Mouse (Mus musculus): ENCODE measurements around the gene B3galt4. TPM values are rescaled to one million over a fixed set of nuclear protein-coding genes. Genes with fewer than 3 reads are reported as not detected.
"Not testable (repeated sequence)": the region's sequence is repeated elsewhere in the genome, so short reads cannot be mapped to it uniquely, and the experiment has no call there.

The B3galt4 gene
- polyA plus RNA-seq, 1 experiment from 2014 or later, result 16.1 TPM

- Histone ChIP-seq H3K4me3 (ENCODE audit: low read length) (no peak overlapping the region), H3K9ac (ENCODE audit: low read depth, low read length) (no peak overlapping the region), H3K36me3 (ENCODE audit: control insufficient read depth, insufficient read depth, low read length) (no peaks in the 10 kb centered on the region), H3K27me3 (replicated peaks; ENCODE audit: control insufficient read depth, insufficient read depth, low read length) (no peaks in the 10 kb centered on the region), H3K4me2 (ENCODE audit: low read length) (no peak overlapping the region), H3K9me3 (ENCODE audit: control insufficient read depth, low read length) (no peaks in the 10 kb centered on the region), H3K4me1 (ENCODE audit: control insufficient read depth, insufficient read depth, low read depth, low read length) (no peaks in the 10 kb centered on the region), H3K27ac (ENCODE audit: low read depth, low read length) (no peak overlapping the region)
- 34% methylated on average over 10 of the region's 10 CpGs for WGBS
- peak; percentile 52; the same call in 1 of the 2 replicates for ATAC-seq
These were observed 40.7 kb upstream of the B3galt4 start for GRCm38 (mm10) chr17:33991788-33992664.

GRCm38 (mm10) chr17:33982136-33982535 is 30.8 kb upstream of the B3galt4 start:
- Histone ChIP-seq H3K27me3 (replicated peaks; ENCODE audit: control insufficient read depth, insufficient read depth, low read length) (peaks cover 24% of the 10 kb centered on the region), H3K4me3 (ENCODE audit: low read length) (peak overlapping the region; percentile 53), H3K4me2 (ENCODE audit: low read length) (peak overlapping the region; percentile 59)
- H3K4me1 ChIP-seq (ENCODE audit: control insufficient read depth, insufficient read depth, low read depth, low read length); H3K27ac ChIP-seq (ENCODE audit: low read depth, low read length); ATAC-seq; H3K9me3 ChIP-seq (ENCODE audit: control insufficient read depth, low read length); H3K9ac ChIP-seq (ENCODE audit: low read depth, low read length); H3K36me3 ChIP-seq (ENCODE audit: control insufficient read depth, insufficient read depth, low read length): not testable (repeated sequence)
- WGBS, result 8% methylated on average over 8 of the region's 8 CpGs

- peak; percentile 97 for ATAC-seq
- Histone ChIP-seq H3K4me2 (ENCODE audit: low read length) (peak overlapping the region; percentile 59), H3K27ac (ENCODE audit: low read depth, low read length) (peak overlapping the region; percentile 91), H3K4me3 (ENCODE audit: low read length) (peak overlapping the region; percentile 53), H3K9ac (ENCODE audit: low read depth, low read length) (peak overlapping the region; percentile 72), H3K27me3 (replicated peaks; ENCODE audit: control insufficient read depth, insufficient read depth, low read length) (peaks cover 31% of the 10 kb centered on the region)
- not testable (repeated sequence) for H3K36me3 ChIP-seq (ENCODE audit: control insufficient read depth, insufficient read depth, low read length); H3K9me3 ChIP-seq (ENCODE audit: control insufficient read depth, low read length); H3K4me1 ChIP-seq (ENCODE audit: control insufficient read depth, insufficient read depth, low read depth, low read length)
- 1% methylated on average over 27 of the region's 27 CpGs for WGBS
These were observed 30.1 kb upstream of the B3galt4 start for GRCm38 (mm10) chr17:33981192-33981909.

GRCm38 (mm10) chr17:33980181-33981035 is 29.1 kb upstream of the B3galt4 start:
- WGBS, result 75% methylated on average over 19 of the region's 19 CpGs
- peak overlapping the region; percentile 11; the same call in 1 of the 2 replicates for H3K4me2 ChIP-seq (ENCODE audit: low read length)
- H3K4me1 ChIP-seq (ENCODE audit: control insufficient read depth, insufficient read depth, low read depth, low read length), result peaks cover 3% of the 10 kb centered on the region
- peaks cover 34% of the 10 kb centered on the region for H3K27me3 ChIP-seq (replicated peaks; ENCODE audit: control insufficient read depth, insufficient read depth, low read length)
- 0 out of 2 replicates have a peak, but pooled peaks have one; percentile 4 for ATAC-seq
- H3K27ac ChIP-seq (ENCODE audit: low read depth, low read length), result peak overlapping the region; percentile 13; the same call in 1 of the 2 replicates
- H3K9me3 ChIP-seq (ENCODE audit: control insufficient read depth, low read length), result no peaks in the 10 kb centered on the region
- H3K4me3 ChIP-seq (ENCODE audit: low read length), result no peak overlapping the region
- H3K9ac ChIP-seq (ENCODE audit: low read depth, low read length), result no peak overlapping the region
- no peaks in the 10 kb centered on the region for H3K36me3 ChIP-seq (ENCODE audit: control insufficient read depth, insufficient read depth, low read length)

GRCm38 (mm10) chr17:33979512-33980050 is 28.3 kb upstream of the B3galt4 start:
- peaks cover 3% of the 10 kb centered on the region for H3K4me1 ChIP-seq (ENCODE audit: control insufficient read depth, insufficient read depth, low read depth, low read length)
- no peak overlapping the region for H3K4me3 ChIP-seq (ENCODE audit: low read length)
- no peak overlapping the region for H3K4me2 ChIP-seq (ENCODE audit: low read length)
- H3K9ac ChIP-seq (ENCODE audit: low read depth, low read length), result no peak overlapping the region
- WGBS, result 80% methylated on average over 6 of the region's 6 CpGs
- H3K9me3 ChIP-seq (ENCODE audit: control insufficient read depth, low read length), result no peaks in the 10 kb centered on the region
- H3K27ac ChIP-seq (ENCODE audit: low read depth, low read length), result no peak overlapping the region
- peaks cover 34% of the 10 kb centered on the region for H3K27me3 ChIP-seq (replicated peaks; ENCODE audit: control insufficient read depth, insufficient read depth, low read length)
- ATAC-seq, result no peak
- H3K36me3 ChIP-seq (ENCODE audit: control insufficient read depth, insufficient read depth, low read length), result no peaks in the 10 kb centered on the region

GRCm38 (mm10) chr17:33978631-33979031 is 27.3 kb upstream of the B3galt4 start:
- H3K9ac ChIP-seq (ENCODE audit: low read depth, low read length), result peak overlapping the region; percentile 55
- H3K4me3 ChIP-seq (ENCODE audit: low read length), result peak overlapping the region; percentile 41
- peaks cover 3% of the 10 kb centered on the region for H3K4me1 ChIP-seq (ENCODE audit: control insufficient read depth, insufficient read depth, low read depth, low read length)
- peak overlapping the region; percentile 67 for H3K4me2 ChIP-seq (ENCODE audit: low read length)
- H3K27ac ChIP-seq (ENCODE audit: low read depth, low read length), result no peak overlapping the region
- H3K36me3 ChIP-seq (ENCODE audit: control insufficient read depth, insufficient read depth, low read length), result no peaks in the 10 kb centered on the region
- H3K9me3 ChIP-seq (ENCODE audit: control insufficient read depth, low read length), result no peaks in the 10 kb centered on the region
- peaks cover 34% of the 10 kb centered on the region for H3K27me3 ChIP-seq (replicated peaks; ENCODE audit: control insufficient read depth, insufficient read depth, low read length)
- WGBS, result under 1% methylated on average over 17 of the region's 17 CpGs
- ATAC-seq, result no peak; the same call in 1 of the 2 replicates

- no peak overlapping the region for H3K27ac ChIP-seq (ENCODE audit: low read depth, low read length)
- no peak for ATAC-seq
- H3K9me3 ChIP-seq (ENCODE audit: control insufficient read depth, low read length), result no peaks in the 10 kb centered on the region
- H3K4me1 ChIP-seq (ENCODE audit: control insufficient read depth, insufficient read depth, low read depth, low read length), result peaks cover 3% of the 10 kb centered on the region
- peak overlapping the region; percentile 67 for H3K4me2 ChIP-seq (ENCODE audit: low read length)
- peak overlapping the region; percentile 55 for H3K9ac ChIP-seq (ENCODE audit: low read depth, low read length)
- H3K4me3 ChIP-seq (ENCODE audit: low read length), result peak overlapping the region; percentile 41
- 2% methylated on average over 57 of the region's 57 CpGs for WGBS
- H3K36me3 ChIP-seq (ENCODE audit: control insufficient read depth, insufficient read depth, low read length), result no peaks in the 10 kb centered on the region
- H3K27me3 ChIP-seq (replicated peaks; ENCODE audit: control insufficient read depth, insufficient read depth, low read length), result peaks cover 34% of the 10 kb centered on the region
These were observed 26.7 kb upstream of the B3galt4 start for GRCm38 (mm10) chr17:33977861-33978557.

- Histone ChIP-seq H3K9ac (ENCODE audit: low read depth, low read length) (no peak overlapping the region), H3K4me3 (ENCODE audit: low read length) (no peak overlapping the region), H3K36me3 (ENCODE audit: control insufficient read depth, insufficient read depth, low read length) (no peaks in the 10 kb centered on the region), H3K27me3 (replicated peaks; ENCODE audit: control insufficient read depth, insufficient read depth, low read length) (peaks cover 22% of the 10 kb centered on the region), H3K9me3 (ENCODE audit: control insufficient read depth, low read length) (no peaks in the 10 kb centered on the region), H3K27ac (ENCODE audit: low read depth, low read length) (no peak overlapping the region), H3K4me1 (ENCODE audit: control insufficient read depth, insufficient read depth, low read depth, low read length) (no peaks in the 10 kb centered on the region; the same call in 1 of the 2 replicates), H3K4me2 (ENCODE audit: low read length) (no peak overlapping the region)
- no peak for ATAC-seq
- WGBS, result 68% methylated on average over 3 of the region's 3 CpGs
These were observed 22.3 kb upstream of the B3galt4 start for GRCm38 (mm10) chr17:33973572-33973971.
